ENCODE assay signal across 7 mouse cellular contexts in genomic region chr4:155599901-155600825, GRCm38 (mm10). TPM values are rescaled to one million over a fixed set of nuclear protein-coding genes. Genes with fewer than 3 reads are reported as not detected.
A peak's percentile ranks its signal among the peaks of the same experiment; 100 is the strongest.
DNase-seq lines count a peak whose midpoint lies in the region; ATAC-seq and TF ChIP-seq lines count a peak whose summit lies in the region.

No protein-coding gene starts in this region.

- H3K36me3 ChIP-seq in embryonic facial prominence, embryonic 13.5 days, result peaks cover 18% of the 10 kb centered on the region; the same call in 1 of the 2 replicates
- H3K36me3 ChIP-seq in intestine, postnatal 0 days (ENCODE audit: control insufficient read depth, insufficient read depth), result peaks cover 5% of the 10 kb centered on the region; the same call in 1 of the 2 replicates

- no peaks in the 10 kb centered on the region for H3K9me3 ChIP-seq in embryonic facial prominence, embryonic 13.5 days
- H3K9me3 ChIP-seq in intestine, postnatal 0 days (ENCODE audit: control insufficient read depth), result no peaks in the 10 kb centered on the region

- H3K4me3 ChIP-seq in lung, adult 2 months (replicated peaks; ENCODE audit: extremely low read depth, low read depth, low read length), result peak overlapping the region; percentile 45
- H3K4me3 ChIP-seq in embryonic facial prominence, embryonic 13.5 days, result peak overlapping the region; percentile 97
- peak overlapping the region; percentile 98 for H3K4me3 ChIP-seq in intestine, postnatal 0 days (ENCODE audit: low read depth, low read length)
- no peak overlapping the region for H3K4me3 ChIP-seq in olfactory bulb, adult 2 months (ENCODE audit: insufficient read depth, low read depth, low read length)

- peaks cover 2% of the 10 kb centered on the region; the same call in 1 of the 2 replicates for H3K4me1 ChIP-seq in lung, adult 2 months (ENCODE audit: control insufficient read depth, insufficient read depth, low read length)
- H3K4me1 ChIP-seq in embryonic facial prominence, embryonic 13.5 days, result peaks cover 11% of the 10 kb centered on the region; the same call in 1 of the 2 replicates
- no peaks in the 10 kb centered on the region for H3K4me1 ChIP-seq in intestine, postnatal 0 days (replicated peaks; ENCODE audit: control insufficient read depth, insufficient read depth, low read length)
- H3K4me1 ChIP-seq in olfactory bulb, adult 2 months (ENCODE audit: control insufficient read depth, insufficient read depth, low read length), result no peaks in the 10 kb centered on the region

- no peaks in the 10 kb centered on the region for H3K27me3 ChIP-seq in embryonic facial prominence, embryonic 13.5 days
- H3K27me3 ChIP-seq in intestine, postnatal 0 days (replicated peaks; ENCODE audit: control insufficient read depth, insufficient read depth, low read length), result no peaks in the 10 kb centered on the region

- H3K27ac ChIP-seq in embryonic facial prominence, embryonic 13.5 days, result peak overlapping the region; percentile 99; the same call in 1 of the 2 replicates
- peak overlapping the region; percentile 97; the same call in 1 of the 2 replicates for H3K27ac ChIP-seq in intestine, postnatal 0 days (ENCODE audit: low read depth, low read length)
- H3K27ac ChIP-seq in olfactory bulb, adult 2 months (ENCODE audit: insufficient read depth, low read depth, low read length), result peak overlapping the region; percentile 78; the same call in 1 of the 2 replicates

- ATAC-seq in embryonic facial prominence, embryonic 13.5 days (ENCODE audit: insufficient number of reproducible peaks, insufficient read depth, low FRiP score, low TSS enrichment, low read depth), result no peak
- ATAC-seq in intestine, postnatal 0 days, result no peak

- TF ChIP-seq CTCF in lung, adult 2 months (IDR thresholded peaks at IDR 0.05; ENCODE audit: insufficient read depth, low read length), result no peak
- TF ChIP-seq CTCF in intestine, postnatal 0 days (IDR thresholded peaks at IDR 0.05; ENCODE audit: low read depth), result no peak
- no peak for TF ChIP-seq CTCF in olfactory bulb, adult 2 months (IDR thresholded peaks at IDR 0.05; ENCODE audit: insufficient read depth, low read depth, low read length)

- WGBS in lung, adult 2 months, result 62% methylated on average over 11 of the region's 11 CpGs
- 84% methylated on average over 11 of the region's 11 CpGs for WGBS in embryonic facial prominence, embryonic 13.5 days
- WGBS in intestine, postnatal 0 days, result 78% methylated on average over 10 of the region's 11 CpGs
- 64% methylated on average over 11 of the region's 11 CpGs for WGBS in olfactory bulb, adult 2 months

- no peak for TF ChIP-seq POLR2A in lung, adult 2 months (IDR thresholded peaks at IDR 0.05; ENCODE audit: borderline replicate concordance, extremely low read depth, low read depth, low read length)
- TF ChIP-seq POLR2A in olfactory bulb, adult 2 months (IDR thresholded peaks at IDR 0.05; ENCODE audit: insufficient read depth, low read depth, low read length), result no peak

- DNase-seq in lung, adult 2 months, result no peak
- DNase-seq in lung, postnatal 25 days (ENCODE audit: low spot score), result no peak
- no peak for DNase-seq in urinary bladder, postnatal 4 days (ENCODE audit: low spot score in 2 of 2)
- DNase-seq in thymus, postnatal 4 days, result no peak

- peak overlapping the region; percentile 87 for H3K4me2 ChIP-seq in embryonic facial prominence, embryonic 13.5 days
- peak overlapping the region; percentile 97 for H3K4me2 ChIP-seq in intestine, postnatal 0 days (replicated peaks; ENCODE audit: low read depth)

- peak overlapping the region; percentile 94; the same call in 1 of the 2 replicates for H3K9ac ChIP-seq in embryonic facial prominence, embryonic 13.5 days
- H3K9ac ChIP-seq in intestine, postnatal 0 days (ENCODE audit: low read depth, low read length), result no peak overlapping the region

RNA-seq across cellular contexts. Expression of gene Slc35e2, which starts 1.1 kb away (rescaled TPM):
- 5.2 and 6.6 TPM in 2 replicates for polyA plus RNA-seq in lung, adult 2 months (2012; rRNA removed)
- polyA plus RNA-seq in embryonic facial prominence, embryonic 13.5 days (2015; fragmentation: Nextera tagmentation; extraction: Ambion mirVana), result 10.5 and 11.1 TPM in 2 replicates
- 5.1 and 6.1 TPM in 2 replicates for polyA plus RNA-seq in intestine, postnatal 0 days (2015; fragmentation: Nextera tagmentation; extraction: Ambion mirVana)
- not detected in 2 replicates for polyA plus RNA-seq in olfactory bulb, adult 2 months (2012; ENCODE audit: insufficient read depth, insufficient read length, low replicate concordance, missing spikeins)

RNA-seq across cellular contexts. Expression of gene Cdk11b, which starts 24.5 kb away (rescaled TPM):
- 21.3 and 29.1 TPM in 2 replicates for polyA plus RNA-seq in lung, adult 2 months (2012; rRNA removed)
- polyA plus RNA-seq in embryonic facial prominence, embryonic 13.5 days (2015; fragmentation: Nextera tagmentation; extraction: Ambion mirVana), result 73.9 and 76.4 TPM in 2 replicates
- polyA plus RNA-seq in intestine, postnatal 0 days (2015; fragmentation: Nextera tagmentation; extraction: Ambion mirVana), result 60.3 and 73.0 TPM in 2 replicates
- 145 TPM in 1 of 2 replicates, not detected in the other for polyA plus RNA-seq in olfactory bulb, adult 2 months (2012; ENCODE audit: insufficient read depth, insufficient read length, low replicate concordance, missing spikeins)

RNA-seq across cellular contexts. Expression of gene Nadk, which starts 38.0 kb away (rescaled TPM):
- polyA plus RNA-seq in lung, adult 2 months (2012; rRNA removed), result 110 and 119 TPM in 2 replicates
- 86.8 and 92.8 TPM in 2 replicates for polyA plus RNA-seq in embryonic facial prominence, embryonic 13.5 days (2015; fragmentation: Nextera tagmentation; extraction: Ambion mirVana)
- 46.7 and 49.2 TPM in 2 replicates for polyA plus RNA-seq in intestine, postnatal 0 days (2015; fragmentation: Nextera tagmentation; extraction: Ambion mirVana)
- polyA plus RNA-seq in olfactory bulb, adult 2 months (2012; ENCODE audit: insufficient read depth, insufficient read length, low replicate concordance, missing spikeins), result not detected in 2 replicates

RNA-seq across cellular contexts. Expression of gene Gm10563, which starts 45.0 kb away (rescaled TPM):
- polyA plus RNA-seq in lung, adult 2 months (2012; rRNA removed), result not detected in 2 replicates
- not detected in 2 replicates for polyA plus RNA-seq in embryonic facial prominence, embryonic 13.5 days (2015; fragmentation: Nextera tagmentation; extraction: Ambion mirVana)
- not detected in 2 replicates for polyA plus RNA-seq in intestine, postnatal 0 days (2015; fragmentation: Nextera tagmentation; extraction: Ambion mirVana)
- polyA plus RNA-seq in olfactory bulb, adult 2 months (2012; ENCODE audit: insufficient read depth, insufficient read length, low replicate concordance, missing spikeins), result not detected in 2 replicates

RNA-seq across cellular contexts. Expression of gene Mmp23, which starts 53.0 kb away (rescaled TPM):
- 30.8 and 42.7 TPM in 2 replicates for polyA plus RNA-seq in lung, adult 2 months (2012; rRNA removed)
- 24.8 and 26.1 TPM in 2 replicates for polyA plus RNA-seq in embryonic facial prominence, embryonic 13.5 days (2015; fragmentation: Nextera tagmentation; extraction: Ambion mirVana)
- polyA plus RNA-seq in intestine, postnatal 0 days (2015; fragmentation: Nextera tagmentation; extraction: Ambion mirVana), result 31.3 and 37.0 TPM in 2 replicates
- polyA plus RNA-seq in olfactory bulb, adult 2 months (2012; ENCODE audit: insufficient read depth, insufficient read length, low replicate concordance, missing spikeins), result not detected in 2 replicates
